Mouse (Mus musculus) embryonic fibroblast, embryonic 13.5 days (primary cell): Measurements from ENCODE around the gene Abca13.

ENCODE experiments used
- CTCF ChIP-seq: IDR thresholded peaks from 2 replicates; pipeline ENCODE4 v1.5.1; 2011; ENCODE audit warnings: mild to moderate bottlenecking, control low read depth, low read length, moderate library complexity, borderline replicate concordance; ENCODE audit not compliant: insufficient read depth
- POLR2A ChIP-seq: IDR thresholded peaks from 2 replicates; pipeline ENCODE4 v1.6.1; 2011; ENCODE audit warnings: low read depth, mild to moderate bottlenecking, control low read depth, low read length, moderate library complexity

- TF ChIP-seq CTCF: no peak
- TF ChIP-seq POLR2A: no peak
These were observed 146.4 kb downstream of the Abca13 start for GRCm38 (mm10) chr11:9338151-9338550.
